Mouse (Mus musculus) left cerebral cortex, adult 8-10 months (tissue): ENCODE results near the gene Pde7b. TPM values are rescaled to one million over a fixed set of nuclear protein-coding genes. Genes with fewer than 3 reads are reported as not detected.

Experiments used
- DNase-seq, 2 experiments: peaks; one replicate each; pipeline ENCODE4 v3.0.0; 2022; ENCODE audit warnings: low spot score in 2 of 2
- total RNA-seq, 4 experiments: library from RNA; stranded (reverse); gene quantifications; 2 replicates each; pipeline ENCODE4 v1.2.4; 2022

The Pde7b gene
- total RNA-seq, 4 experiments from 2014 or later = 72.5 to 93.8 (median 84.2) TPM

GRCm38 (mm10) chr10:20362450-20363118 lies 362.3 kb downstream of the Pde7b start:
- no peak for DNase-seq

- no peak for DNase-seq
Observed at GRCm38 (mm10) chr10:20361542-20362449, 363.1 kb downstream of the Pde7b start.

GRCm38 (mm10) chr10:20348894-20349293 lies 376.0 kb downstream of the Pde7b start:
- DNase-seq = no peak

Other genes starting within 250 kb of the Pde7b start
- gene Ahi1, start 227.5 kb upstream of the Pde7b start, total RNA-seq = 100 to 1,000 TPM; 172 to 216 (median 198) TPM